In genomic region chr11:74610068-74610467, GRCm38 (mm10) we compare ENCODE assay signal across 8 mouse cellular contexts. TPM values are rescaled to one million over a fixed set of nuclear protein-coding genes. Genes with fewer than 3 reads are reported as not detected.
DNase-seq lines count a peak whose midpoint lies in the region; ATAC-seq and TF ChIP-seq lines count a peak whose summit lies in the region.

No protein-coding gene starts in this region.

- peaks cover 68% of the 10 kb centered on the region for H3K27me3 ChIP-seq in heart, embryonic 10.5 days (ENCODE audit: insufficient read depth, poor library complexity, severe bottlenecking)
- H3K27me3 ChIP-seq in neural tube, embryonic 11.5 days (ENCODE audit: control insufficient read depth, insufficient read depth, low read length) = peaks cover 32% of the 10 kb centered on the region
- peaks cover 60% of the 10 kb centered on the region for H3K27me3 ChIP-seq in limb, embryonic 12.5 days

- TF ChIP-seq CTCF in gastrocnemius, adult 2 months (IDR thresholded peaks at IDR 0.05) = no peak

- peak overlapping the region; percentile 66 for H3K4me2 ChIP-seq in neural tube, embryonic 11.5 days (ENCODE audit: low read depth)
- H3K4me2 ChIP-seq in limb, embryonic 12.5 days = no peak overlapping the region

- no peak for ATAC-seq in neural tube, embryonic 11.5 days (ENCODE audit: insufficient read depth, low FRiP score, low TSS enrichment)
- no peak for ATAC-seq in limb, embryonic 12.5 days (ENCODE audit: insufficient number of reproducible peaks, insufficient read depth, low FRiP score, low TSS enrichment, low read depth)

- peak overlapping the region; percentile 66 for H3K4me3 ChIP-seq in heart, embryonic 10.5 days
- 0 out of 2 replicates have a peak overlapping the region, but pooled peaks have one; percentile 38 for H3K4me3 ChIP-seq in neural tube, embryonic 11.5 days (ENCODE audit: low read depth, low read length)
- peak overlapping the region; percentile 37; the same call in 1 of the 2 replicates for H3K4me3 ChIP-seq in limb, embryonic 12.5 days (replicated peaks)
- H3K4me3 ChIP-seq in gastrocnemius, adult 2 months = no peak overlapping the region

- no peak overlapping the region for H3K27ac ChIP-seq in heart, embryonic 10.5 days
- H3K27ac ChIP-seq in neural tube, embryonic 11.5 days (ENCODE audit: low read depth, low read length) = no peak overlapping the region
- no peak overlapping the region for H3K27ac ChIP-seq in limb, embryonic 12.5 days
- no peak overlapping the region for H3K27ac ChIP-seq in gastrocnemius, adult 2 months

- no peaks in the 10 kb centered on the region for H3K9me3 ChIP-seq in heart, embryonic 10.5 days
- no peaks in the 10 kb centered on the region for H3K9me3 ChIP-seq in neural tube, embryonic 11.5 days (ENCODE audit: control insufficient read depth, low read length)
- no peaks in the 10 kb centered on the region for H3K9me3 ChIP-seq in limb, embryonic 12.5 days

- H3K9ac ChIP-seq in neural tube, embryonic 11.5 days (ENCODE audit: low read length) = no peak overlapping the region
- H3K9ac ChIP-seq in limb, embryonic 12.5 days (replicated peaks) = no peak overlapping the region

- WGBS in heart, embryonic 10.5 days = 17% methylated on average over 5 of the region's 5 CpGs
- WGBS in neural tube, embryonic 11.5 days = 24% methylated on average over 5 of the region's 5 CpGs
- 19% methylated on average over 5 of the region's 5 CpGs for WGBS in limb, embryonic 12.5 days

- no peaks in the 10 kb centered on the region for H3K36me3 ChIP-seq in heart, embryonic 10.5 days
- no peaks in the 10 kb centered on the region for H3K36me3 ChIP-seq in neural tube, embryonic 11.5 days (ENCODE audit: control insufficient read depth, insufficient read depth, low read length)
- H3K36me3 ChIP-seq in limb, embryonic 12.5 days = no peaks in the 10 kb centered on the region

- intact Hi-C loops in heart, postnatal 25 days (cut with DNase I) = no loop called here
- intact Hi-C loops in gastrocnemius, adult 2 months (cut with DNase I) = no loop called here

- H3K4me1 ChIP-seq in heart, embryonic 10.5 days = peaks cover 16% of the 10 kb centered on the region
- H3K4me1 ChIP-seq in neural tube, embryonic 11.5 days (ENCODE audit: control insufficient read depth, insufficient read depth, low read length) = 0 out of 2 replicates have a peak, but pooled peaks cover 4% of the 10 kb centered on the region
- H3K4me1 ChIP-seq in limb, embryonic 12.5 days (replicated peaks) = peaks cover 11% of the 10 kb centered on the region

- no peak for DNase-seq in heart, embryonic 10.5 days (ENCODE audit: low spot score)
- no peak for DNase-seq in heart, postnatal 25 days (ENCODE audit: low spot score)
- no peak for DNase-seq in neural tube, embryonic 11.5 days (ENCODE audit: low spot score)
- no peak for DNase-seq in neural tube, embryonic 10.5 days (ENCODE audit: extremely low spot score, low spot score)
- DNase-seq in adrenal gland, postnatal 25 days = no peak
- DNase-seq in ovary, postnatal 14 days (ENCODE audit: low spot score) = no peak
- DNase-seq in gastrocnemius, adult 2 months = no peak

RNA-seq across cellular contexts. Expression of gene Rap1gap2, which starts 0.6 kb away (rescaled TPM):
- polyA plus RNA-seq in heart, embryonic 10.5 days (2016; fragmentation: Nextera tagmentation; extraction: Ambion mirVana) = 5.2 and 7.0 TPM in 2 replicates
- total RNA-seq in heart, postnatal 25 days (2021) = 10 to 100 TPM; 85.8 to 86.8 TPM
- polyA plus RNA-seq in neural tube, embryonic 11.5 days (2014; fragmentation: Nextera tagmentation; extraction: Ambion mirVana) = 2.7 and 3.3 TPM in 2 replicates
- 1.1 TPM in 2 replicates for polyA plus RNA-seq in limb, embryonic 12.5 days (2016; fragmentation: Nextera tagmentation; extraction: Ambion mirVana)
- 5.9 and 11.5 TPM in 2 replicates for total RNA-seq in adrenal gland, postnatal 25 days (2021)
- 1 to 10 TPM; 6.1 to 7.0 TPM for total RNA-seq in gastrocnemius, adult 2 months (2021)

RNA-seq across cellular contexts. Expression of gene Ccdc92b, which starts 9.3 kb away (rescaled TPM):
- 1.6 and 1.7 TPM in 2 replicates for polyA plus RNA-seq in heart, embryonic 10.5 days (2016; fragmentation: Nextera tagmentation; extraction: Ambion mirVana)
- total RNA-seq in heart, postnatal 25 days (2021) = under 1 TPM; 0.47 to 0.59 TPM
- 1.9 TPM in 2 replicates for polyA plus RNA-seq in neural tube, embryonic 11.5 days (2014; fragmentation: Nextera tagmentation; extraction: Ambion mirVana)
- polyA plus RNA-seq in limb, embryonic 12.5 days (2016; fragmentation: Nextera tagmentation; extraction: Ambion mirVana) = 0.58 and 0.84 TPM in 2 replicates
- total RNA-seq in adrenal gland, postnatal 25 days (2021) = 3.3 and 4.1 TPM in 2 replicates
- under 1 TPM; 0.10 to 0.17 TPM for total RNA-seq in gastrocnemius, adult 2 months (2021)

RNA-seq across cellular contexts. Expression of gene Cluh, which starts 39.2 kb away (rescaled TPM):
- polyA plus RNA-seq in heart, embryonic 10.5 days (2016; fragmentation: Nextera tagmentation; extraction: Ambion mirVana) = 50.2 and 68.6 TPM in 2 replicates
- 100 to 1,000 TPM; 208 to 227 TPM for total RNA-seq in heart, postnatal 25 days (2021)
- polyA plus RNA-seq in neural tube, embryonic 11.5 days (2014; fragmentation: Nextera tagmentation; extraction: Ambion mirVana) = 15.6 and 15.8 TPM in 2 replicates
- polyA plus RNA-seq in limb, embryonic 12.5 days (2016; fragmentation: Nextera tagmentation; extraction: Ambion mirVana) = 22.5 and 25.7 TPM in 2 replicates
- total RNA-seq in adrenal gland, postnatal 25 days (2021) = 191 and 212 TPM in 2 replicates
- total RNA-seq in gastrocnemius, adult 2 months (2021) = 100 to 1,000 TPM in 1 of 2 experiments, 10 to 100 TPM in 1; 84.7 to 110 TPM
